In the genomic region with DNA sequence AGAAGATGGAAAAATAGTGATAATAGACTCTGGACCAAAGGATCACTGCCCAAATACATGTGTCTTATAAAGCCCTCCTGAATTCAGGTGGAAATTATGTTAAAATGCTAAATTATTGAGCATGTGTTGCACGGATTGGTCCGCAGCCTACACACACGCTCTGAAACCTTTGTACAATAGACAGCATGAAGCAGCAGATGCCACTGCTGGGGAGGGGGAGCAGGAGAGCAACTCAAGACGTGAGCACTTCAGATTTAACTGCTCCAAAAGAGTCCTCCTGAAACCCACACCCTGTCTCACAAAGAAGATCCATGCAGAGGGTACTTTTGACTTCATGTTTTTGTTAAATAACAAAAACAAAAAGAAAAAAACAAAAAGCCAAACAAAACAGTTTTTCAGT, we compare ENCODE assay signal across 27 mouse cellular contexts. TPM values are rescaled to one million over a fixed set of nuclear protein-coding genes. Genes with fewer than 3 reads are reported as not detected.
DNase-seq lines count a peak whose midpoint lies in the region; ATAC-seq and TF ChIP-seq lines count a peak whose summit lies in the region.
"Had no signal": no experiment of that assay in that cellular context is flagged by ENCODE, and none has a peak within 500 bp of the region (broad histone marks: within the 10 kb centered on the region; RNA-seq: fewer than 3 reads in every experiment).

No protein-coding gene starts in this region.

- H3K9me3 ChIP-seq in forebrain, embryonic 14.5 days (replicated peaks; ENCODE audit: control insufficient read depth, low read length) = no peaks in the 10 kb centered on the region
- no peaks in the 10 kb centered on the region for H3K9me3 ChIP-seq in forebrain, embryonic 16.5 days (ENCODE audit: control insufficient read depth, low read length)
- H3K9me3 ChIP-seq: embryonic facial prominence, embryonic 12.5 days; forebrain, embryonic 15.5 days; heart, embryonic 12.5 days; liver, embryonic 13.5 days had no signal

- no peak overlapping the region for H3K4me3 ChIP-seq in forebrain, embryonic 14.5 days (ENCODE audit: low read depth, low read length)
- no peak overlapping the region for H3K4me3 ChIP-seq in forebrain, embryonic 16.5 days (replicated peaks; ENCODE audit: low read length)
- H3K4me3 ChIP-seq in layer of hippocampus, adult 2 months = peak overlapping the region; percentile 34
- H3K4me3 ChIP-seq: embryonic facial prominence, embryonic 12.5 days; erythroblast, embryonic 14.5 days; forebrain, embryonic 15.5 days; heart, embryonic 12.5 days; liver, embryonic 13.5 days had no signal

- WGBS in forebrain, embryonic 14.5 days = 13% methylated on average over 4 of the region's 4 CpGs
- 12% methylated on average over 4 of the region's 4 CpGs for WGBS in forebrain, embryonic 16.5 days

- TF ChIP-seq CTCF in layer of hippocampus, adult 2 months (conservative IDR thresholded peaks at IDR 0.05) = no peak

- H3K27ac ChIP-seq in forebrain, embryonic 14.5 days (ENCODE audit: low read depth, low read length) = no peak overlapping the region
- no peak overlapping the region for H3K27ac ChIP-seq in forebrain, embryonic 16.5 days (ENCODE audit: low read length)
- peak overlapping the region; percentile 63 for H3K27ac ChIP-seq in layer of hippocampus, adult 2 months
- H3K27ac ChIP-seq: embryonic facial prominence, embryonic 12.5 days; forebrain, embryonic 15.5 days; liver, embryonic 13.5 days; stomach, postnatal 0 days had no signal

- H3K4me1 ChIP-seq in forebrain, embryonic 14.5 days (ENCODE audit: control insufficient read depth, insufficient read depth, low read length) = no peaks in the 10 kb centered on the region; the same call in 1 of the 2 replicates
- peaks cover 17% of the 10 kb centered on the region for H3K4me1 ChIP-seq in forebrain, embryonic 16.5 days (replicated peaks; ENCODE audit: control insufficient read depth, insufficient read depth, low read length)

- no peaks in the 10 kb centered on the region for H3K27me3 ChIP-seq in forebrain, embryonic 14.5 days (replicated peaks; ENCODE audit: control insufficient read depth, insufficient read depth, low read length)
- H3K27me3 ChIP-seq in forebrain, embryonic 16.5 days (replicated peaks; ENCODE audit: control insufficient read depth, insufficient read depth, low read length) = peaks cover 13% of the 10 kb centered on the region
- H3K27me3 ChIP-seq: heart, embryonic 12.5 days had no signal

- 0 out of 2 replicates have a peak, but pooled peaks cover 3% of the 10 kb centered on the region for H3K36me3 ChIP-seq in forebrain, embryonic 14.5 days (ENCODE audit: control insufficient read depth, insufficient read depth, low read length)
- H3K36me3 ChIP-seq in forebrain, embryonic 16.5 days (ENCODE audit: control insufficient read depth, insufficient read depth) = no peaks in the 10 kb centered on the region
- H3K36me3 ChIP-seq: embryonic facial prominence, embryonic 12.5 days; forebrain, embryonic 15.5 days had no signal

- no peak for ATAC-seq in forebrain, embryonic 14.5 days
- ATAC-seq in forebrain, embryonic 16.5 days = no peak
- ATAC-seq: activated CD4-positive, CD25-positive, alpha-beta regulatory T cell, adult 4 months; forebrain, embryonic 15.5 days; intestine, postnatal 0 days had no signal

- peak; percentile 50 for DNase-seq in forebrain, embryonic 14.5 days (ENCODE audit: low spot score)
- no peak for DNase-seq in layer of hippocampus, adult 2 months (ENCODE audit: low spot score in 2 of 2)
- DNase-seq in layer of hippocampus, postnatal 14 days (ENCODE audit: low spot score in 2 of 2) = no peak
- DNase-seq in retina, postnatal 1 day = peak; percentile 53
- no peak for DNase-seq in retina, embryonic 14.5 days (ENCODE audit: low spot score)
- DNase-seq in spleen, postnatal 10 days (ENCODE audit: low spot score in 2 of 2) = no peak
- DNase-seq: adrenal gland, adult 8-10 months; cerebellum, adult 2 months; cerebellum, postnatal 36 days; gastrocnemius, postnatal 10 days; kidney, postnatal 25 days; liver, embryonic 13.5 days; lung, adult 2 months; lung, postnatal 14 days; thymus, adult 2 months; thymus, postnatal 4 days had no signal

- H3K9ac ChIP-seq in forebrain, embryonic 14.5 days (ENCODE audit: low read length) = no peak overlapping the region
- no peak overlapping the region for H3K9ac ChIP-seq in forebrain, embryonic 16.5 days (replicated peaks; ENCODE audit: low read depth, low read length)
- H3K9ac ChIP-seq: embryonic facial prominence, embryonic 12.5 days; forebrain, embryonic 15.5 days; heart, embryonic 12.5 days; liver, embryonic 13.5 days had no signal

- H3K4me2 ChIP-seq in forebrain, embryonic 14.5 days (ENCODE audit: low read length) = no peak overlapping the region
- no peak overlapping the region for H3K4me2 ChIP-seq in forebrain, embryonic 16.5 days (ENCODE audit: low read length)
- H3K4me2 ChIP-seq: embryonic facial prominence, embryonic 12.5 days; forebrain, embryonic 15.5 days; liver, embryonic 13.5 days had no signal

RNA-seq across cellular contexts. Expression of a gene that starts 5.0 kb away (rescaled TPM):
- polyA plus RNA-seq in forebrain, embryonic 14.5 days (2014; fragmentation: Nextera tagmentation; extraction: Ambion mirVana) = 10.2 and 12.8 TPM in 2 replicates
- polyA plus RNA-seq in forebrain, embryonic 16.5 days (2015; fragmentation: Nextera tagmentation; extraction: Ambion mirVana) = 8.1 and 9.4 TPM in 2 replicates
- total RNA-seq in layer of hippocampus, adult 2 months (2021) = 100 to 1,000 TPM; 102 to 112 TPM
- 100 to 1,000 TPM; 104 to 105 TPM for total RNA-seq in layer of hippocampus, postnatal 14 days (2021)
- total RNA-seq: granulocyte monocyte progenitor cell, adult 5-6 weeks; megakaryocyte, adult 5-6 weeks; MEL had no signal

Comparison
In these comparisons a context has a peak if more than half of its experiments do, and no peak if none do; other contexts are left out.
1. DNase-seq: peak in forebrain, embryonic 14.5 days (single experiment) and retina, postnatal 1 day (single experiment); none in layer of hippocampus, adult 2 months (0 of 2), layer of hippocampus, postnatal 14 days (0 of 2), retina, embryonic 14.5 days (single experiment) and spleen, postnatal 10 days (0 of 2).